Mouse (Mus musculus) stomach, embryonic 16.5 days (tissue): Measurements from ENCODE around the gene Adprhl2. TPM values are rescaled to one million over a fixed set of nuclear protein-coding genes. Genes with fewer than 3 reads are reported as not detected.

Source experiments
- ATAC-seq: fragments of 200-750 bp; cut with Nextera tagmentation; 2 replicates; pipeline ENCODE4 v1.8.0; 2017; ENCODE audit warnings: moderate number of reproducible peaks, moderate TSS enrichment; ENCODE audit not compliant: insufficient read depth, low FRiP score
- H3K27ac ChIP-seq: fragments of 300-500 bp; sonication (generic); 2 replicates; pipeline ENCODE4 v1.5.1; 2014; ENCODE audit warnings: low read length
- H3K27me3 ChIP-seq: fragments of 300-500 bp; sonication (generic); 2 replicates; pipeline ENCODE4 v1.6.1; 2014; ENCODE audit warnings: low read length, control low read depth, mixed read lengths; ENCODE audit not compliant: control insufficient read depth, insufficient read depth
- H3K36me3 ChIP-seq: fragments of 300-500 bp; sonication (generic); 2 replicates; pipeline ENCODE4 v1.6.1; 2014; ENCODE audit warnings: low read length; ENCODE audit not compliant: control insufficient read depth, insufficient read depth
- H3K4me1 ChIP-seq: fragments of 300-500 bp; sonication (generic); 2 replicates; pipeline ENCODE4 v1.6.1; 2014; ENCODE audit warnings: low read length, control low read depth, mixed read lengths; ENCODE audit not compliant: control insufficient read depth, insufficient read depth
- H3K4me2 ChIP-seq: fragments of 300-500 bp; sonication (generic); 2 replicates; pipeline ENCODE4 v1.6.1; 2014; ENCODE audit warnings: low read depth, low read length, mixed read lengths
- H3K4me3 ChIP-seq: fragments of 300-500 bp; sonication (generic); replicated peaks from 2 replicates; pipeline ENCODE4 v1.5.1; 2014; ENCODE audit warnings: mild to moderate bottlenecking, low read length
- H3K9ac ChIP-seq: fragments of 300-500 bp; sonication (generic); 2 replicates; pipeline ENCODE4 v1.6.1; 2014; ENCODE audit warnings: low read length
- H3K9me3 ChIP-seq: fragments of 300-500 bp; sonication (generic); replicated peaks from 2 replicates; pipeline ENCODE4 v1.6.1; 2016; ENCODE audit warnings: low read length, control low read depth; ENCODE audit not compliant: control insufficient read depth
- WGBS: fragments of 180-500 bp; shearing (Covaris S2); extraction: QIAGEN DNeasy Blood & Tissue Kit; methylation state at CpG from one replicate; pipeline ENCODE4 v1.1.7; 2014; 5-methylcytosine and 5-hydroxymethylcytosine counted together
- polyA plus RNA-seq: library from polyadenylated mRNA; unstranded; fragments of >200 nt; fragmentation: Nextera tagmentation; extraction: Ambion mirVana; gene quantifications from 2 replicates; pipeline ENCODE4 v1.2.1, GENCODE M21; 2015

Adprhl2 gene
- polyA plus RNA-seq, 1 experiment from 2014 or later = 55.6 TPM

DNA sequence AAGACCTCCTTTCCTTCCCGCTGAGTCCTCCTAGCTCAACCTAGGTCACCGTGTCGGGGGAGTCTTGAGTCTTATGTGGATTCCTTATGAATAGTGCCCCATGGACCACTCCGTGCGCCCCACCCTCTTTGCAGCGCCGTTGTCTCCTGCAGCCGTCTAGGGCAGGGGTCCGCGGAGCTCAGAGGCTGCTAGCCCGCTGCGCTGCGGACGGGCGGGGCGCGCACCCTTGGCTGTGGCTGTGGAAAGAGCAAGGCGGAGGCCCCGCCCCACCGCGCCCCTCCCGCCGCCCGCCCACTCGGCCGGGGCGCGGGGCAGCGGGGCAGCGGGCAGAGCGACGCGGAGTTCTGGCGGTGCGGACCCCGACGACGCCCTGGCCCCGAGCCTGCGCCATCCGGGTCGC, 35.0 kb downstream of the Adprhl2 start, which contains the start of gene Col8a2:
Col8a2 (plus strand) TSS at position 302 of the 400 bp plus-strand sequence.
- H3K36me3 ChIP-seq = no peaks in the 10 kb centered on the region
- peak; percentile 66 for ATAC-seq
- WGBS = 2% methylated on average over 42 of the region's 42 CpGs
- peaks cover 13% of the 10 kb centered on the region for H3K4me1 ChIP-seq
- H3K4me3 ChIP-seq = peak within 1 kb of the TSS; percentile 52
- peak within 1 kb of the TSS; percentile 75 for H3K9ac ChIP-seq
- H3K27me3 ChIP-seq = peaks cover 9% of the 10 kb centered on the region; the same call in 1 of the 2 replicates
- peak within 1 kb of the TSS; percentile 56; the same call in 1 of the 2 replicates for H3K27ac ChIP-seq
- H3K4me2 ChIP-seq = peak within 1 kb of the TSS; percentile 67
- no peaks in the 10 kb centered on the region for H3K9me3 ChIP-seq

GRCm38 (mm10) chr4:126283582-126283981, 37.9 kb downstream of the Adprhl2 start:
- H3K36me3 ChIP-seq = no peaks in the 10 kb centered on the region
- WGBS = 78% methylated on average over 8 of the region's 8 CpGs
- H3K9ac ChIP-seq = no peak overlapping the region
- H3K27ac ChIP-seq = no peak overlapping the region
- peaks cover 9% of the 10 kb centered on the region; the same call in 1 of the 2 replicates for H3K27me3 ChIP-seq
- peaks cover 12% of the 10 kb centered on the region for H3K4me1 ChIP-seq
- ATAC-seq = no peak
- no peak overlapping the region for H3K4me3 ChIP-seq
- H3K4me2 ChIP-seq = no peak overlapping the region
- no peaks in the 10 kb centered on the region for H3K9me3 ChIP-seq

DNA sequence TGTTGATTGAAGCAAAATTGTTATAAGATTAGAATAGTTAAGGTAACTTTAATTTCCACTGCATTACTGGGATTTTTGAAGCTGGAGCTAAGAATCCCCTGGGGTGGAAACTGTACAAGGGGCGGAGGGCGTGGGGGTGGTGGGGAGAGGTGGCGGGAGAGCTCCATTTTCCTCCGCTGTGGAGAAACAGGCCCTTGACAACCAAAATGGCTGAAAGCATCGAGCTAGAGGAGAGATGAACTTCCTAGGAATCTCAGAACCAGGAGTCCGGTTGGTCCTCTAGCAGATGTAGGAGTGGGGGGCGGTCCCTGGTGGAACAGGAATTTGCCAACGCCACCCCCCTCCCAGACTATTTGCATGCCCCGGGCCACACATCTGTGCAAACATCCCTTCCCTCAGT, 39.8 kb downstream of the Adprhl2 start:
- H3K4me1 ChIP-seq = peaks cover 5% of the 10 kb centered on the region
- no peak overlapping the region for H3K4me3 ChIP-seq
- H3K27ac ChIP-seq = no peak overlapping the region
- no peaks in the 10 kb centered on the region for H3K9me3 ChIP-seq
- WGBS = 61% methylated on average over 9 of the region's 9 CpGs
- H3K9ac ChIP-seq = no peak overlapping the region
- ATAC-seq = no peak
- no peaks in the 10 kb centered on the region for H3K36me3 ChIP-seq
- peaks cover 9% of the 10 kb centered on the region; the same call in 1 of the 2 replicates for H3K27me3 ChIP-seq
- no peak overlapping the region for H3K4me2 ChIP-seq

DNA sequence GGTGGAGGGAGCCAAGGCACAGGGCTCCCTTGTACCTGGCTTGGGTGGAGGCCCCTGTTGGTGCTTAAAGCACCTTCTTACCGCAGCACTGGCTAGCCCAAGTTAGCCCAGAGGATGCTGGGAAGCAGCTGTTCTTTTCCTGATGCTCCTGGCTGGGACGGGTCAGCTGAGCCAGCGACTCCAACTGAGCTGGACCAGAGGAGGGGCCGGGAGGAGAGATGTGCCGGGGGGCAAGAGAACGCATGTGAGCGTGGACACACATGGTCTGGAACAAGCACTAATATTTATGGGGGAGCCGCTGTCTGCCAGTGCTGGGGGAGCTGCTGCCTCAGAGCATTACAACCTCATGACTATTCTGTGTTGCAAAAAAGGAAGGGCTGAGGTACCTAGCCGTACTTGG, 42.5 kb downstream of the Adprhl2 start:
- WGBS = 62% methylated on average over 9 of the region's 9 CpGs
- Histone ChIP-seq H3K4me2 (no peak overlapping the region), H3K27me3 (no peaks in the 10 kb centered on the region), H3K27ac (no peak overlapping the region), H3K4me1 (no peaks in the 10 kb centered on the region), H3K9ac (no peak overlapping the region), H3K4me3 (no peak overlapping the region), H3K36me3 (peaks cover 2% of the 10 kb centered on the region; the same call in 1 of the 2 replicates), H3K9me3 (no peaks in the 10 kb centered on the region)
- ATAC-seq = no peak

- H3K4me2 ChIP-seq = no peak overlapping the region
- no peaks in the 10 kb centered on the region for H3K27me3 ChIP-seq
- H3K9me3 ChIP-seq = no peaks in the 10 kb centered on the region
- no peak overlapping the region for H3K4me3 ChIP-seq
- no peak overlapping the region for H3K27ac ChIP-seq
- H3K36me3 ChIP-seq = peaks cover 6% of the 10 kb centered on the region; the same call in 1 of the 2 replicates
- no peak for ATAC-seq
- H3K4me1 ChIP-seq = no peaks in the 10 kb centered on the region
- 45% methylated on average over 9 of the region's 9 CpGs for WGBS
- H3K9ac ChIP-seq = no peak overlapping the region
Measured at GRCm38 (mm10) chr4:126278565-126278915, 43.0 kb downstream of the Adprhl2 start.

GRCm38 (mm10) chr4:126277906-126278564, 43.5 kb downstream of the Adprhl2 start:
- peak overlapping the region; percentile 18; the same call in 1 of the 2 replicates for H3K4me2 ChIP-seq
- H3K4me3 ChIP-seq = no peak overlapping the region
- ATAC-seq = peak; percentile 42; the same call in 1 of the 2 replicates
- no peak overlapping the region for H3K27ac ChIP-seq
- H3K4me1 ChIP-seq = no peaks in the 10 kb centered on the region
- H3K9ac ChIP-seq = no peak overlapping the region
- H3K36me3 ChIP-seq = peaks cover 6% of the 10 kb centered on the region; the same call in 1 of the 2 replicates
- H3K9me3 ChIP-seq = no peaks in the 10 kb centered on the region
- WGBS = 7% methylated on average over 13 of the region's 13 CpGs
- no peaks in the 10 kb centered on the region for H3K27me3 ChIP-seq

DNA sequence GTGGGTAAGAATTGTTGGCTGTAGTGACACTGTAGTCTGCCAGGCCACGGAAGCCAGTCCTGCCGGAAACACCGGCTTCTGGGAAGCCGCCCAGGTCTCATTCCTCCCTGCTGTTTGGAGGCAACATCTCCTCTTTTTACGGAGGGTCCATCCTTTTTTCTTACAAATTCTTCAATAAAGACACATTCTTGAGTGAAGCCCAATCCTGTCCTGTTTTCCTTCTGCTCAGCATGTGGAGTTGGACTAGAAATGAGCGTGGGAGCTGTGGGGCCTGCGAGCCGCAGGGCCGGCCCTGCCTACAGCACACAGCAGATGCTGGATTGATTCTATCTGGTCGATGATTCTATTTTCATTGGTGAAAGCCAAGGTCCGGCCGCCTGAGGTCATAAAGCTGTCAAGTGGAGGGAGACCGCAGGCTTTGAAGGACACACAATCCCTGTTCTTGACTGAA, 45.8 kb downstream of the Adprhl2 start:
- H3K27me3 ChIP-seq = no peaks in the 10 kb centered on the region
- no peak overlapping the region for H3K27ac ChIP-seq
- H3K9ac ChIP-seq = no peak overlapping the region
- H3K36me3 ChIP-seq = peaks cover 8% of the 10 kb centered on the region; the same call in 1 of the 2 replicates
- no peak overlapping the region for H3K4me3 ChIP-seq
- no peaks in the 10 kb centered on the region for H3K4me1 ChIP-seq
- no peaks in the 10 kb centered on the region for H3K9me3 ChIP-seq
- peak; percentile 16; the same call in 1 of the 2 replicates for ATAC-seq
- H3K4me2 ChIP-seq = no peak overlapping the region
- 78% methylated on average over 13 of the region's 13 CpGs for WGBS

- Histone ChIP-seq H3K9me3 (no peaks in the 10 kb centered on the region), H3K9ac (no peak overlapping the region), H3K27me3 (no peaks in the 10 kb centered on the region), H3K4me1 (no peaks in the 10 kb centered on the region), H3K27ac (no peak overlapping the region), H3K36me3 (peaks cover 8% of the 10 kb centered on the region; the same call in 1 of the 2 replicates), H3K4me3 (no peak overlapping the region), H3K4me2 (no peak overlapping the region)
- WGBS = 89% methylated on average over 4 of the region's 4 CpGs
- ATAC-seq = no peak
Measured at GRCm38 (mm10) chr4:126275081-126275480, 46.4 kb downstream of the Adprhl2 start.

DNA sequence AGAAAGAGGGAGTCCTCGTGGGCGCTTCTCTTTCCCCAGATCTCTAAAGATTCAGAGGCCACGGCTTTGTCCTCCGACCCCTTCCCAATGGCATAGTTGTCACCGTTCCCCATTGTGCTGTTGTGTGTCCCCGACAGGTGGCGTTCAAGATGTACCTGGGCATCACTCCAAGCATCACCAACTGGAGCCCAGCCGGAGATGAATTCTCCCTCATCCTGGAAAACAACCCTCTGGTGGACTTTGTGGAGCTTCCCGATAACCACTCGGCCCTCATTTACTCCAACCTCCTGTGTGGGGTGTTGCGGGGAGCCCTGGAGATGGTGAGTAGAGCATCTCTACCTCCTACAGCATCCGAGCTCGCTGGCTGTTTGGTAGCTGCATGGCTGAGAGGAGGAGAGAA, 47.8 kb downstream of the Adprhl2 start:
- WGBS = 80% methylated on average over 13 of the region's 13 CpGs
- peaks cover 8% of the 10 kb centered on the region; the same call in 1 of the 2 replicates for H3K36me3 ChIP-seq
- no peak overlapping the region for H3K4me2 ChIP-seq
- H3K4me3 ChIP-seq = no peak overlapping the region
- no peak overlapping the region for H3K9ac ChIP-seq
- ATAC-seq = no peak
- H3K27ac ChIP-seq = no peak overlapping the region
- H3K27me3 ChIP-seq = no peaks in the 10 kb centered on the region
- no peaks in the 10 kb centered on the region for H3K9me3 ChIP-seq
- no peaks in the 10 kb centered on the region for H3K4me1 ChIP-seq
